22 mouse cellular contexts compared by ENCODE assay signal in the genomic region with DNA sequence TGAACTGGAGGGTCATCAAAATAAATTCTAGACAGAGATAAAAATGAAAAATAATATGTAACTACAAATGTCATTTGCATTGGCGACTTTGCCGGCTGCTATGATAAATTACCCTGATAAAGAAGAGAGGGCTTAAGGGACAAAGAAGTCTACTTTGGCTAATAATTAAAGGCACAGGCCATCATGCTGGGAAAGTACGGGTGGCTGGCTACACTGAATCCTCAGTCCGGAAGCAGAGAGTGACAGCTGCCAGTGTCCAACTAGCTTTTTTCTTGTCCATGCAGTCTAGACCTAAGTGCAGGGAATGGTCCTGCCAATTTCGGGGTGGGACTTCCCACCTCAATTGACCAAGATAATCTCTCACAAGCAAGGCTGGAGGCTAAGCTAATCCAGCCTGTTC.
DNase-seq lines count a peak whose midpoint lies in the region; ATAC-seq and TF ChIP-seq lines count a peak whose summit lies in the region.
"Had no signal": no experiment of that assay in that cellular context is flagged by ENCODE, and none has a peak within 500 bp of the region (broad histone marks: within the 10 kb centered on the region; RNA-seq: fewer than 3 reads in every experiment).

No protein-coding gene starts in this region.

- no peaks in the 10 kb centered on the region for H3K27me3 ChIP-seq in heart, embryonic 10.5 days (ENCODE audit: insufficient read depth, poor library complexity, severe bottlenecking)
- no peaks in the 10 kb centered on the region for H3K27me3 ChIP-seq in heart, embryonic 11.5 days (ENCODE audit: control insufficient read depth, insufficient read depth, low read length)
- H3K27me3 ChIP-seq in intestine, postnatal 0 days (replicated peaks; ENCODE audit: control insufficient read depth, insufficient read depth, low read length): no peaks in the 10 kb centered on the region
- no peaks in the 10 kb centered on the region for H3K27me3 ChIP-seq in kidney, embryonic 16.5 days (ENCODE audit: insufficient read depth, low read length)
- H3K27me3 ChIP-seq in forebrain, embryonic 11.5 days (ENCODE audit: control insufficient read depth, insufficient read depth, low read length): no peaks in the 10 kb centered on the region
- H3K27me3 ChIP-seq: embryonic facial prominence, embryonic 15.5 days; forebrain, embryonic 15.5 days; hindbrain, embryonic 15.5 days; midbrain, embryonic 15.5 days; neural tube, embryonic 13.5 days had no signal

- H3K9me3 ChIP-seq in heart, embryonic 10.5 days: no peaks in the 10 kb centered on the region
- H3K9me3 ChIP-seq in heart, embryonic 11.5 days (replicated peaks; ENCODE audit: control insufficient read depth, low read length): no peaks in the 10 kb centered on the region
- H3K9me3 ChIP-seq in intestine, postnatal 0 days (ENCODE audit: control insufficient read depth): no peaks in the 10 kb centered on the region
- H3K9me3 ChIP-seq in kidney, embryonic 16.5 days (ENCODE audit: low read length): no peaks in the 10 kb centered on the region
- no peaks in the 10 kb centered on the region for H3K9me3 ChIP-seq in forebrain, embryonic 11.5 days (ENCODE audit: control insufficient read depth, low read length)
- H3K9me3 ChIP-seq: embryonic facial prominence, embryonic 15.5 days; forebrain, embryonic 15.5 days; hindbrain, embryonic 15.5 days; midbrain, embryonic 15.5 days; neural tube, embryonic 13.5 days had no signal

- 78% methylated on average over 5 of the region's 5 CpGs for WGBS in heart, embryonic 10.5 days
- WGBS in heart, embryonic 11.5 days (ENCODE audit: insufficient replicate concordance): 70% methylated on average over 5 of the region's 5 CpGs
- WGBS in intestine, postnatal 0 days: 40% methylated on average over 5 of the region's 5 CpGs
- WGBS in kidney, embryonic 16.5 days: 51% methylated on average over 5 of the region's 5 CpGs
- 36% methylated on average over 5 of the region's 5 CpGs for WGBS in olfactory bulb, adult 2 months
- WGBS in forebrain, embryonic 11.5 days: 69% methylated on average over 5 of the region's 5 CpGs

- no peak for TF ChIP-seq CTCF in intestine, postnatal 0 days (IDR thresholded peaks at IDR 0.05; ENCODE audit: low read depth)
- no peak for TF ChIP-seq CTCF in olfactory bulb, adult 2 months (IDR thresholded peaks at IDR 0.05; ENCODE audit: insufficient read depth, low read depth, low read length)
- TF ChIP-seq CTCF in gastrocnemius, adult 2 months (IDR thresholded peaks at IDR 0.05): no peak

- H3K27ac ChIP-seq in heart, embryonic 10.5 days: no peak overlapping the region
- H3K27ac ChIP-seq in heart, embryonic 11.5 days (ENCODE audit: low read depth, low read length): no peak overlapping the region
- 0 out of 2 replicates have a peak overlapping the region, but pooled peaks have one; percentile 28 for H3K27ac ChIP-seq in intestine, postnatal 0 days (ENCODE audit: low read depth, low read length)
- no peak overlapping the region for H3K27ac ChIP-seq in kidney, embryonic 16.5 days (ENCODE audit: low read length)
- H3K27ac ChIP-seq in olfactory bulb, adult 2 months (ENCODE audit: insufficient read depth, low read depth, low read length): peak overlapping the region; percentile 86
- no peak overlapping the region for H3K27ac ChIP-seq in forebrain, embryonic 11.5 days (ENCODE audit: low read depth, low read length)
- no peak overlapping the region for H3K27ac ChIP-seq in gastrocnemius, adult 2 months
- H3K27ac ChIP-seq: embryonic facial prominence, embryonic 15.5 days; forebrain, embryonic 15.5 days; hindbrain, embryonic 15.5 days; left cerebral cortex, adult 2 months; midbrain, embryonic 15.5 days; neural tube, embryonic 13.5 days had no signal

- intact Hi-C loops in gastrocnemius, adult 2 months (cut with DNase I): no loop called here

- no peak for ATAC-seq in heart, embryonic 11.5 days (replicated peaks; ENCODE audit: insufficient number of reproducible peaks, low FRiP score, low TSS enrichment)
- no peak for ATAC-seq in intestine, postnatal 0 days
- ATAC-seq in kidney, embryonic 16.5 days (ENCODE audit: low FRiP score, low TSS enrichment): peak; percentile 31; the same call in 1 of the 2 replicates
- ATAC-seq in forebrain, embryonic 11.5 days (replicated peaks; ENCODE audit: low FRiP score): no peak
- ATAC-seq: forebrain, embryonic 15.5 days; midbrain, embryonic 15.5 days had no signal

- no peak overlapping the region for H3K4me3 ChIP-seq in heart, embryonic 10.5 days
- H3K4me3 ChIP-seq in heart, embryonic 11.5 days (ENCODE audit: low read depth, low read length): no peak overlapping the region
- H3K4me3 ChIP-seq in intestine, postnatal 0 days (ENCODE audit: low read depth, low read length): no peak overlapping the region
- H3K4me3 ChIP-seq in kidney, embryonic 16.5 days (ENCODE audit: low read length): no peak overlapping the region
- H3K4me3 ChIP-seq in olfactory bulb, adult 2 months (ENCODE audit: insufficient read depth, low read depth, low read length): no peak overlapping the region
- no peak overlapping the region for H3K4me3 ChIP-seq in forebrain, embryonic 11.5 days (ENCODE audit: low read depth, low read length)
- no peak overlapping the region for H3K4me3 ChIP-seq in gastrocnemius, adult 2 months
- H3K4me3 ChIP-seq: embryonic facial prominence, embryonic 15.5 days; forebrain, embryonic 15.5 days; hindbrain, embryonic 15.5 days; left cerebral cortex, adult 2 months; midbrain, embryonic 15.5 days; myocyte; neural tube, embryonic 13.5 days had no signal

- H3K9ac ChIP-seq in heart, embryonic 11.5 days (ENCODE audit: low read depth, low read length): no peak overlapping the region
- H3K9ac ChIP-seq in intestine, postnatal 0 days (ENCODE audit: low read depth, low read length): no peak overlapping the region
- H3K9ac ChIP-seq in kidney, embryonic 16.5 days (replicated peaks; ENCODE audit: low read length): no peak overlapping the region
- H3K9ac ChIP-seq in forebrain, embryonic 11.5 days (ENCODE audit: low read length): no peak overlapping the region
- H3K9ac ChIP-seq: embryonic facial prominence, embryonic 15.5 days; forebrain, embryonic 15.5 days; hindbrain, embryonic 15.5 days; midbrain, embryonic 15.5 days; neural tube, embryonic 13.5 days had no signal

- no peaks in the 10 kb centered on the region for H3K36me3 ChIP-seq in heart, embryonic 10.5 days
- H3K36me3 ChIP-seq in heart, embryonic 11.5 days (ENCODE audit: control insufficient read depth, insufficient read depth, low read length): no peaks in the 10 kb centered on the region
- H3K36me3 ChIP-seq in intestine, postnatal 0 days (ENCODE audit: control insufficient read depth, insufficient read depth): no peaks in the 10 kb centered on the region
- no peaks in the 10 kb centered on the region for H3K36me3 ChIP-seq in kidney, embryonic 16.5 days (ENCODE audit: insufficient read depth, low read length)
- H3K36me3 ChIP-seq in forebrain, embryonic 11.5 days (ENCODE audit: control insufficient read depth, insufficient read depth, low read length): no peaks in the 10 kb centered on the region
- H3K36me3 ChIP-seq: embryonic facial prominence, embryonic 15.5 days; forebrain, embryonic 15.5 days; hindbrain, embryonic 15.5 days; midbrain, embryonic 15.5 days; neural tube, embryonic 13.5 days had no signal

- H3K4me1 ChIP-seq in heart, embryonic 10.5 days: no peaks in the 10 kb centered on the region
- H3K4me1 ChIP-seq in heart, embryonic 11.5 days (ENCODE audit: control insufficient read depth, insufficient read depth, low read length): no peaks in the 10 kb centered on the region
- no peaks in the 10 kb centered on the region; the same call in 1 of the 2 replicates for H3K4me1 ChIP-seq in intestine, postnatal 0 days (replicated peaks; ENCODE audit: control insufficient read depth, insufficient read depth, low read length)
- H3K4me1 ChIP-seq in kidney, embryonic 16.5 days (ENCODE audit: insufficient read depth, low read length): peaks cover 3% of the 10 kb centered on the region; the same call in 1 of the 2 replicates
- peaks cover 46% of the 10 kb centered on the region for H3K4me1 ChIP-seq in olfactory bulb, adult 2 months (ENCODE audit: control insufficient read depth, insufficient read depth, low read length)
- no peaks in the 10 kb centered on the region for H3K4me1 ChIP-seq in forebrain, embryonic 11.5 days (replicated peaks; ENCODE audit: control insufficient read depth, insufficient read depth, low read length)
- H3K4me1 ChIP-seq: embryonic facial prominence, embryonic 15.5 days; neural tube, embryonic 13.5 days had no signal

- no peak for TF ChIP-seq POLR2A in olfactory bulb, adult 2 months (IDR thresholded peaks at IDR 0.05; ENCODE audit: insufficient read depth, low read depth, low read length)

- no peak overlapping the region for H3K4me2 ChIP-seq in heart, embryonic 11.5 days
- no peak overlapping the region; the same call in 1 of the 2 replicates for H3K4me2 ChIP-seq in intestine, postnatal 0 days (replicated peaks; ENCODE audit: low read depth)
- no peak overlapping the region for H3K4me2 ChIP-seq in kidney, embryonic 16.5 days (replicated peaks; ENCODE audit: low read depth, low read length)
- H3K4me2 ChIP-seq in forebrain, embryonic 11.5 days (ENCODE audit: low read depth, low read length, severe bottlenecking): no peak overlapping the region
- H3K4me2 ChIP-seq: embryonic facial prominence, embryonic 15.5 days; forebrain, embryonic 15.5 days; hindbrain, embryonic 15.5 days; midbrain, embryonic 15.5 days; neural tube, embryonic 13.5 days had no signal

- peak; percentile 57 for DNase-seq in heart, embryonic 10.5 days (ENCODE audit: low spot score)
- no peak for DNase-seq in forebrain, embryonic 11.5 days (ENCODE audit: low spot score)
- no peak for DNase-seq in gastrocnemius, adult 2 months
- no peak for DNase-seq in left cerebral cortex, adult 8-10 months (ENCODE audit: low spot score in 2 of 2)
- DNase-seq: adrenal gland, postnatal 14 days; cerebellum, adult 8-10 months; gastrocnemius, postnatal 25 days; heart, postnatal 4 days; left cerebral cortex, postnatal 4 days; liver; lung, postnatal 4 days had no signal

Comparison
In these comparisons a context has a peak if more than half of its experiments do, and no peak if none do; other contexts are left out.
1. H3K27ac ChIP-seq: peak in intestine, postnatal 0 days (single experiment) and olfactory bulb, adult 2 months (single experiment); none in heart, embryonic 10.5 days (single experiment), heart, embryonic 11.5 days (single experiment), kidney, embryonic 16.5 days (single experiment), forebrain, embryonic 11.5 days (single experiment) and gastrocnemius, adult 2 months (single experiment).